Mouse (Mus musculus): ENCODE results near the gene Mmp7.

Mmp7 gene

DNA sequence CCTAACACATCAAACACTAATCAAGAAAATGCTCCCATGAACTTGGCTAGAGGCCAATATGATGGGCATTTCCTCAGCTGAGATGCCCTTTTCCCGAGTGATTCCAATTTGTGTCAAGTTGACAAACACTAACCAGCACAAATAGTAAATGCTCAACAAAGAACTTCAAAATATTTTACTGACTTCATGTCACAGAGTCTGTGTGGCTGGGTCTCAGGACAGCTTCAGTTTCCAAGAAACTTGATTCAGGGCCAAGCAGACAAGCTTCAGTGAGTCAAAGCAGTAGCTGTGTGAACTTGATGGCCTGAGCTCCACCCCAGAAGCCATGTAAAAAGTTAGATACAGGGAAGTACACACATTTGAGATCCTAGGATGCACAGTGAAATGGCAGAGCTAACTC, 52.3 kb downstream of the Mmp7 start:
- DNase-seq (ENCODE audit: low spot score in 2 of 2): no peak

DNA sequence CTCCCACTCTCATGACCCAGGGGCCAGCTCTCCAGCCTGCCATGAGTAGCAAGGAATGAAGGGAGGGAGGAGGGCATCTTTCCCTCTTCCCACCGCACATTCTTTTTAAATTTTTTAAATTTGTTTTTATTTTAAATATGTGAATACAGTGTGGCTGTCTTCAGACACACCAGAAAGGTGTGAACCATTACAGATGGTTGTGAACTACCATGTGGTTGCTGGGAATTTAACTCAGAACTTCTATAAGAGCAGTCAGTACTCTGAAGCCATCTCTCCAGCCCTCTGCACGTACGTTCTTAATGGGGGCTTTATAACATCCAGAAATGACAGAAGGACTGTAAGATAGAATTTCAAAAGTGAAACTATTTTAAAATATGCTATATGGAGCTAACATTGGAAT, 57.0 kb downstream of the Mmp7 start:
- DNase-seq (ENCODE audit: low spot score in 2 of 2): no peak

Data from urinary bladder, postnatal 36 days (tissue).